Mouse (Mus musculus) heart, embryonic 15.5 days (tissue): ENCODE measurements around the gene Pcdh11x. TPM values are rescaled to one million over a fixed set of nuclear protein-coding genes. Genes with fewer than 3 reads are reported as not detected.
"Not testable (repeated sequence)": the region's sequence is repeated elsewhere in the genome, so short reads cannot be mapped to it uniquely, and the experiment has no call there.

Experiments
- ATAC-seq: fragments of 200-750 bp; cut with Nextera tagmentation; replicated peaks from 2 replicates; pipeline ENCODE4 v1.8.0; 2017; ENCODE audit warnings: low read depth, moderate TSS enrichment; ENCODE audit not compliant: insufficient number of reproducible peaks, insufficient read depth, low FRiP score
- H3K27ac ChIP-seq: fragments of 300-500 bp; sonication (generic); 2 replicates; pipeline ENCODE4 v1.5.1; 2015; ENCODE audit warnings: mild to moderate bottlenecking, inconsistent platforms
- H3K27me3 ChIP-seq: fragments of 300-500 bp; sonication (generic); 2 replicates; pipeline ENCODE4 v1.6.1; 2015; ENCODE audit warnings: inconsistent platforms
- H3K36me3 ChIP-seq: fragments of 300-500 bp; sonication (generic); 2 replicates; pipeline ENCODE4 v1.6.1; 2015; ENCODE audit warnings: mild to moderate bottlenecking, inconsistent platforms
- H3K4me1 ChIP-seq: fragments of 300-500 bp; sonication (generic); replicated peaks from 2 replicates; pipeline ENCODE4 v1.6.1; 2015; ENCODE audit warnings: inconsistent platforms
- H3K4me2 ChIP-seq: fragments of 300-500 bp; sonication (generic); 2 replicates; pipeline ENCODE4 v1.6.1; 2015; ENCODE audit warnings: inconsistent platforms, mild to moderate bottlenecking, moderate library complexity
- H3K4me3 ChIP-seq: fragments of 300-500 bp; sonication (generic); 2 replicates; pipeline ENCODE4 v1.5.1; 2015; ENCODE audit warnings: mild to moderate bottlenecking, inconsistent platforms
- H3K9ac ChIP-seq: fragments of 300-500 bp; sonication (generic); 2 replicates; pipeline ENCODE4 v1.6.1; 2015; ENCODE audit warnings: mild to moderate bottlenecking, inconsistent platforms
- H3K9me3 ChIP-seq: fragments of 300-500 bp; sonication (generic); replicated peaks from 2 replicates; pipeline ENCODE4 v1.6.1; 2016; ENCODE audit warnings: inconsistent platforms
- WGBS: fragments of 180-500 bp; shearing (Covaris S2); methylation state at CpG from one replicate; pipeline ENCODE4 v1.1.7; 2015; ENCODE audit warnings: mixed read lengths; 5-methylcytosine and 5-hydroxymethylcytosine counted together
- polyA plus RNA-seq: library from polyadenylated mRNA; unstranded; fragments of >200 nt; fragmentation: Nextera tagmentation; extraction: Ambion mirVana; gene quantifications from 2 replicates; pipeline ENCODE4 v1.2.1, GENCODE M21; 2015

The Pcdh11x gene
- polyA plus RNA-seq = 2.8 and 2.9 TPM in 2 replicates

DNA sequence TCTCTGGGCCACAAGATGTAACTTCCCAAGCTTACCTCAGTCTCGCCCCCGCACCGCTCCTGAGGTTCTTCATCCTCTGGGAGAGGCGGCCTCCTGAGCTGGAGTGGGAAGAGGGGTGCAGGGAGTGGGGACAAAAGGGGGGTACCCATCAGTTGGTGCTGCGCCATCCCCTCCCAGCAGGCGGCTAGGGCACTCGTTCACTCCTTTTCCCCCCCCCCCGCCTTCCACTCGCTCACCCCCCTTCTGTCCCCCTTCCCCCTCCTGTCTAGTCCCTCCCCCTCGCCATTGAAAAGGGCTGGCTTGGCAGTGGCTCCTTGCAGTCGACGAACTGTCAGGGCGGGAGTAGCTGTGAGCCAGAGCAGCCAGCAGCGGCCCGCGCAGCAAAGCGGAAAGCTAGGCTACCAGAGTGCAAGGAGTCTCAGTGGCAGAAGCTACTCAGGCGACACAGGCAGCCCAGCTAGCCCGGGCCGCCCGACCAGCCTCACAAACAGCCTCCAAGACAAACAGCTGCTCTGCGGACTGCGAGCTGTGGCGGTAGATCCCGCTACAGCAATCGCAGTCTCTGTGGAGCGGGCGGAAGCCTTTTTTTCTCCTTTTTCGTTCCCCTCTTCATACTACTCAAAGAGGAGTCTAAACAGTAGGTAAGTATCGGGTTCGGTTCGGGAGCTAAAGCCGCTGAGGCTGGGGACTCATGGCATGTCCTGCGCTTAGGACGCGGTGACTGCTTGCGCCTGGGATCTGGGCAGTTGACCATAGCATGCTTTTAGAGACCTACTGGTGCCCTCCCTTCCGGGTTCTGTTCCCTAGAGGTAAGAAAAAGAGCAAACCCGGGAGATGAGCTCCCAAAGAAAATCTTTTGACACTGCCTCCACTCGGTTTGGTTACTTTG is at the start of gene Pcdh11x:
Pcdh11x (plus strand) TSS at position 249 of the 889 bp plus-strand sequence.
- Histone ChIP-seq H3K9ac (peak within 1 kb of the TSS; percentile 50), H3K27ac (0 out of 2 replicates have a peak within 1 kb of the TSS, but pooled peaks have one; percentile 40), H3K4me3 (peak within 1 kb of the TSS; percentile 63), H3K4me2 (peak within 1 kb of the TSS; percentile 77), H3K27me3 (no peaks in the 10 kb centered on the region), H3K4me1 (no peaks in the 10 kb centered on the region), H3K36me3 (no peaks in the 10 kb centered on the region), H3K9me3 (no peaks in the 10 kb centered on the region)
- peak; percentile 75 for ATAC-seq
- WGBS = 8% methylated on average over 34 of the region's 40 CpGs

DNA sequence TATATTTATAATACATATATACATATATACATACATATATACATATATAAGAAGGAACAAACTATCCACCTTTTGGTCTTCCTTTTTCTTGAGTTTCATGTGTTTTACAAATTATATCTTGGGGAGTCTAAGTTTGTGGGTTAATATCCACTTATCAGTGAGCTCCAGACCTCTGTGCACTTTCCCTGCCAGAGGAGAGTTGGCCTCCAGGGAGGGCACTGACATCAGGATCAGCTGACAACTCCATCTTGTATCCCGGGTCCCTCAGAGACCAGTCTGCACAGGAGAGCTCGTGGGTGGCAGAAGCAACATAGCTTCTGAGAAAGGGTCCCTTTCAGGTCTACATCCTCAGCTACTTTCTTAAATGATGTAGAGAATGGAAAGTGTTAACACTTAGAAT is 30.0 kb upstream of the Pcdh11x start:
- 65% methylated on average over 2 of the region's 2 CpGs for WGBS

DNA sequence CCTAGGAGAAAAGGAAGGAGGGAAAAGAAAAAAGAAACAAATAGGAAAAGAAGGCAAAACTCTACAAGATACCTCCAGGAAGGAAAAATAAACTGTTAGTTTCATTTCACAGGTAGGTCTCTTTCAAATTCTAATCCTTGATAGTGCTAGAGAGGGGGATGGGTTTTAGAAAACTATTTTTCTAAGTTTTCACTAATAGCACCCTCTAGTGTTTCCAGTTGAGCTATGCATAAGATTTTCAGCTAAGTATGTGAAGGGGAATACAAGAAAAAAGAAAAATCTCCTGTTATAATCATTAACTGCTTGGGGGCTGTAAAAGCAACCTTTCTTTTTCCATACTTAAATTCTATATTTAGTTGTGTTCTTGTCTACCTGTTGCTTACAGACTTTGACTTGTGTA is 4.5 kb upstream of the Pcdh11x start:
- H3K9ac ChIP-seq = no peak overlapping the region
- H3K4me1 ChIP-seq = no peaks in the 10 kb centered on the region
- no peaks in the 10 kb centered on the region for H3K36me3 ChIP-seq
- no peak overlapping the region for H3K27ac ChIP-seq
- no peaks in the 10 kb centered on the region for H3K9me3 ChIP-seq
- no peak for ATAC-seq
- no peaks in the 10 kb centered on the region for H3K27me3 ChIP-seq
- H3K4me2 ChIP-seq = no peak overlapping the region
- no peak overlapping the region for H3K4me3 ChIP-seq

More for the DNA sequence above, 30.0 kb upstream of the Pcdh11x start:
- no peaks in the 10 kb centered on the region for H3K27me3 ChIP-seq
- no peaks in the 10 kb centered on the region for H3K4me1 ChIP-seq
- no peak overlapping the region for H3K27ac ChIP-seq
- ATAC-seq = no peak
- H3K9me3 ChIP-seq = no peaks in the 10 kb centered on the region
- H3K36me3 ChIP-seq = no peaks in the 10 kb centered on the region
- no peak overlapping the region for H3K4me2 ChIP-seq
- no peak overlapping the region for H3K4me3 ChIP-seq
- no peak overlapping the region for H3K9ac ChIP-seq

DNA sequence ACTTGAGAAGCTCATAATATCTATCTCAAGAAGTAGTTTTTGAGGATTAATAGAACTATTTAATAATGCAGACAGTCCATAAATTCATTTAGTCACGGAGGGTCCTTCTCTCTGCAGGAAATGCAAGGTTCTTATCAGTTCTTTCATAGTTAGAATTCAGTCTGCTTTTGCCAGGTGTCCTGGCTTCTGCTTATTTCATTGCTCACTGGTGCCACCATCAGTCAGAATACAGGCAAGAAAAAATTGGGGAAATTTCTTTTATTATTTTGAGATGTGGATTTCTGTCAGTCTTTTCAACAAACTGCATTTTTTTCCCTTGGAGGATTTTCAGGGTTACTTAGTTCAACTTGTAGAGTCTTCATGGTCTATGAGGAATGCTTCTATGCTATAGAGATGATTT is 2.6 kb upstream of the Pcdh11x start:
- H3K27ac ChIP-seq = no peak overlapping the region
- H3K27me3 ChIP-seq = no peaks in the 10 kb centered on the region
- no peaks in the 10 kb centered on the region for H3K4me1 ChIP-seq
- H3K9ac ChIP-seq = no peak overlapping the region
- no peak overlapping the region for H3K4me3 ChIP-seq
- no peak overlapping the region for H3K4me2 ChIP-seq
- H3K36me3 ChIP-seq = no peaks in the 10 kb centered on the region
- ATAC-seq = no peak
- 8% methylated on average over 1 of the region's 1 CpGs for WGBS
- no peaks in the 10 kb centered on the region for H3K9me3 ChIP-seq

DNA sequence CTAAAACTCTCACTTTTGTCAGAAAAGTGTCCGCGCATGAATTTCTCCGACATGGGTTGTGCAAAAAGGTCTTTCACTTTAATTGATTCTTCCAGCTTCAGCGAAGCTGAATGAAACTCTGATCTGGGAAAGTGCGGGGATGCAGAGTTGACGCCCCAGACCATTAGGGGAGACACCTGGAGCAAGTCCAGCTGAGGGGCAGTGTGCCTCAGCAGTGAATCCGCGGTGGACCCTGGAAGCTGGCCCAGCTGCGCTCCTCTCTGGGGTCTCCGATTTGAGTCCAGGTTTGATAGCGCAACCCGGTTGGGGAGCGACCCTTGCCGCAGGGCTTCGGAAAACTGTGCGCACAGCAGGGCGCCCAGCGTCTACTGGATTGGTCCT is 831 bp downstream of the Pcdh11x start:
- Histone ChIP-seq H3K36me3 (no peaks in the 10 kb centered on the region), H3K9ac (peak overlapping the region; percentile 50; the same call in 1 of the 2 replicates), H3K9me3 (no peaks in the 10 kb centered on the region), H3K27me3 (no peaks in the 10 kb centered on the region), H3K4me1 (no peaks in the 10 kb centered on the region), H3K4me2 (peak overlapping the region; percentile 77), H3K4me3 (peak overlapping the region; percentile 63), H3K27ac (no peak overlapping the region)
- ATAC-seq = no peak
- WGBS = 10% methylated on average over 18 of the region's 18 CpGs

DNA sequence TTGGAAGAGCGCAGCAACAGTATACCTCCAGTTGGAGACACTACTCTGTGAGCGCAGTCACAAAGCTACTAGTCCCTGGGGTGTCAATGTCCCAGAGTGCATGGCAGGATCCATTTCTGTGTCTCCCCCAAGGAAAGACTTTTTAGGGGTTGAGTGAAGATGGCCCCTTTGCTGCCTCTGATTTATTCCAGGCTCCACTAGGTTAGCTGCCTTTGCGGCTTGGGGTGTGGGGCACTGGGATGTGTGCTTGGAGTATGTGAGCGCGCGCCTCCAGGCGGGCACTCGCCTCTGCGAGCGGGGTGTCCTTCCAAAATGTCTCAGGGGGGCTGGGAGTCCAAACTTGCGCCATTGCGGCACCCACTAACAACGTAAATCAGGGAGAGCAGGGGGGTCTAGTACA is 1.6 kb downstream of the Pcdh11x start:
- Histone ChIP-seq H3K4me1 (no peaks in the 10 kb centered on the region), H3K27me3 (no peaks in the 10 kb centered on the region), H3K9ac (no peak overlapping the region), H3K36me3 (no peaks in the 10 kb centered on the region), H3K4me2 (peak overlapping the region; percentile 77), H3K9me3 (no peaks in the 10 kb centered on the region), H3K4me3 (peak overlapping the region; percentile 63), H3K27ac (no peak overlapping the region)
- ATAC-seq = no peak
- 10% methylated on average over 13 of the region's 13 CpGs for WGBS

DNA sequence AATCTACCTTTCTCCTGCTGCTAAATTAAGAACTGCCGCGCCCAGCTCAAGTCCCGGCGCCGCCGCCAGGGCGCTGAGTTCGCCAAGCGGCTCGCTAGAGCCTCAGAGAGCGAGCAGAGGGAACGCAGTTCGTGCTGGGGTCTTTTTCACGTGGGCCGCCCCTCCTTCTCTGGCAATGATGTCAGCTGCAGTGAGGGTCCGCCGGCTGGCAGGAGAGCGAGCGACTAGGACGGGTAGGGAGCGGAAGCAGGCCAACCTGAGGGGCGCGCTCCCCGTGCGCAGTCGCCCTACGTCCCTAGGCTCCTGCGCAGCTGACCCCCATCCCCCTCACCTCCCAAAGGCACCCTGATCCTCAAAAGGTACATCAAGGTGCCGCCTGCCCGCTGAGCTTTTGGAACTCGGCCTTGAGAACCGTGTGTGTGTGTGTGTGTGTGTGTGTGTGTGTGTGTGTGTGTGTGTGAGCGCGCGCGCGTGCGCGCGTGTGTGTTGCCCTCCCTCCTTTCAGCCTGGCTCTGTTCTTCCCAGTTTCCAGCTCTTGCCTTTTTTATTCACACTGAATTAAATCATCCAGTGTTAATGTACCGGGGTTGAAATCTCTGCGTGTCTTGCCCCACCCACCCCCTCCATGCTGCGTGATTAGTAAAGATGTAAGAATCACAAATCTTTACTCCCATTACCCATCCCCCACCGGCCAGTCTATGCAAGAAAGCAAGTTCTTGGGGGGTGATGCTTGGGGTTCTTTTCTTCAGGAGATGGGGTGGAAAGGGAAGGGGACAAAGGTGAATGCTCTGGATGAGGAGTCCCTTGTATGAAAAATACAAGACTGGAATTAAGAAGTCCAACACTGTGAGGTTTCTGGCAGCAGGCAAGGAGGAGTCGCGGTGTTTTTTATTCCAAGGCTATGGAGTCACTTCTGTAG is 3.0 kb downstream of the Pcdh11x start:
- peak overlapping the region; percentile 77 for H3K4me2 ChIP-seq
- 3% methylated on average over 36 of the region's 46 CpGs for WGBS
- peak overlapping the region; percentile 63 for H3K4me3 ChIP-seq
- peak overlapping the region; percentile 51 for H3K9ac ChIP-seq
- ATAC-seq = peak; percentile 50
- H3K9me3 ChIP-seq = no peaks in the 10 kb centered on the region
- H3K36me3 ChIP-seq = no peaks in the 10 kb centered on the region
- no peaks in the 10 kb centered on the region for H3K27me3 ChIP-seq
- H3K27ac ChIP-seq = peak overlapping the region; percentile 31; the same call in 1 of the 2 replicates
- H3K4me1 ChIP-seq = no peaks in the 10 kb centered on the region

DNA sequence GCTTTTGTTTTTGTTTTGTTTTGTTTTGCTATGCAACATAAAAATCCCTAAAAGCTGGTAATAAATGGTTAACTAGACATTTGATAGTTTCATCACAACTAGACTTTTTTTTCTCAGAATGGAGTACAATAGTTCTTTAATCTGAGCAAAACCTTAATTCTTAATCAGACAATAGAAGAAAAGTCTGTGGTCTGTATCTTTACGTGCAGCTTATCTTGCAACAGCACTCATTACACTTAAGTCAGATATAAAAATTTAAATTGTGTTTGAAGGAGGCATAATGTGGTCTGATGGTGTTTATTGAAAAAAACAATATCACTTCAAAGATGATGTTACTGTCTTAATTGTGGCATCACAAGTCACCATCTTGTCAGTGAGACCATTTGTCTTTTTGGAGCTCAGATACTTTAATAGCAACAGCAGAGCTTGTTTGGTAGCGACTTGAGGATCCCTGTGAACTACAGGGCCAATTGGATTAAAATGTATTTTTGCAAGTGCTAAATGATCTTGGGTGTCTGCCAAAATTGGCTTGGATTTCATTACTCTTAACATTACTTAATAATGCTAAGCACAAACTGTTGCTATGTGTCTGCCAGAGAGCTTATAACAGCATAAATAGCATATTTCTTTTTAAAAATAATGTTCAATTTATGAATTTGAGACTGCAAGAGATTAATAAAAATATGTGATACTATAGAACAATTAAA is 11.6 kb downstream of the Pcdh11x start:
- H3K27me3 ChIP-seq = no peaks in the 10 kb centered on the region
- H3K9me3 ChIP-seq = no peaks in the 10 kb centered on the region
- H3K36me3 ChIP-seq = no peaks in the 10 kb centered on the region
- no peak overlapping the region for H3K9ac ChIP-seq
- ATAC-seq = no peak
- H3K4me2 ChIP-seq = no peak overlapping the region
- H3K4me1 ChIP-seq = no peaks in the 10 kb centered on the region
- no peak overlapping the region for H3K4me3 ChIP-seq
- WGBS = 37% methylated on average over 2 of the region's 2 CpGs
- no peak overlapping the region for H3K27ac ChIP-seq

DNA sequence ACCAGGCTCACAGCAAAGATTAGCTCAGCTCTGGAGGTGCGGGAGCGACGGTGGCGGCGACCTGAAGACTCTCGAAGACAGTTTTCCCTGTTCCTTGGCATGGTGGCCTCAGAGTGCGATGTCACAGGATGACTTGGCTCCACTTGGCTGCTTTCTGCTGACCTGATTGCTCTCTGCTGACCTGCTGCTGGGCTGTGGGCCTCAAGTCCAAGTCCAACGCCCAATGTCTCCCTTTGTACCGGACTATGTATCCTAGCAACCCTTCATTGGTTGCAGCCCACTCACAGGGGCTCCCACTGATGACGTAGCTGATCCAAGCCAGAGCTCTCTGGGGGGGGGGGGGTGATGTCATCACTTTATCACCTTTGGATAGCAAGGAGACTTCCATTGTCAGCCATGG is 22.9 kb downstream of the Pcdh11x start, which contains the start of gene H2afb3:
H2afb3 (minus strand) TSS at position 101 of the 400 bp plus-strand sequence.
- ATAC-seq, H3K4me1 ChIP-seq, H3K4me3 ChIP-seq, H3K27me3 ChIP-seq, H3K4me2 ChIP-seq, H3K36me3 ChIP-seq, H3K27ac ChIP-seq, H3K9me3 ChIP-seq, H3K9ac ChIP-seq: not testable (repeated sequence)
- 78% methylated on average over 9 of the region's 10 CpGs for WGBS

DNA sequence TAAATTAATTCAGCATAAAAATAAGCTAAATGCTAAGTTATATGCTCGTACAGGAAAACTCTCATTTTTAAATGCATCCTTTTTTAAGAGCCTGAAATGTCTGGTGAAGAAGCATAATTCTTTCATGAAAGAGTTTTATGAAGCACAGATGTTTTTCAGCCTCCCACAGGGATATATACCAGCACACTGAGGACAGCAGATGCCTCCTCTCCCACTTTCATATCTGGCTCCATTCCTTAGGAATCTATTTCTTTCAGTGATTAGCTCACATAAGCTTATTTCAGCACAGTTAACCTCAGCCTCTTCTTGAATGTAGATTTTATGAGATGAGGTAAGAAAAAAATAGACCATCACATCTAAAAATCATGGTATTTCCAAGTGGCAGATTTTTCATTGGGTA is 176.2 kb downstream of the Pcdh11x start:
- Histone ChIP-seq H3K9ac (no peak overlapping the region), H3K9me3 (no peaks in the 10 kb centered on the region), H3K4me2 (no peak overlapping the region), H3K36me3 (no peaks in the 10 kb centered on the region), H3K27ac (no peak overlapping the region), H3K4me1 (no peaks in the 10 kb centered on the region), H3K27me3 (no peaks in the 10 kb centered on the region), H3K4me3 (no peak overlapping the region)
- WGBS = 55% methylated on average over 1 of the region's 1 CpGs
- ATAC-seq = no peak

DNA sequence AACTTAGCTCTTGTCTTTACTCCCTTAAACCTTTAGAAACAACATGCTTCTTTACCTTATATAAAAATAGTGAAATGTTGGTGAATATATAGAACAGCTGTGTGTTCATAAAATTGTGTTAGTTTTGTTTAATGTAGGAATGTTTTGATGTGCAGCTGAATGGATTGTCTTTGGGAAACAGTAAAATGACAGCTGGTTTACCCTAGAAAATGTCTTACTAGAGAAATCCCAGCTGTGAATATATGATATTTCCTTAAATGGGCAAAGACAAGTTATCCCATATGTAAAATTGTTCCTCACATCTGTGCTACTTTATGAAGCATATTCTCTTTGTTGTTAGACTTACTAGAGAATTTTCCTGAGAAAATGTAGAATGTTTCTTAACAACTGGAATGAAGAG is 196.4 kb downstream of the Pcdh11x start:
- Histone ChIP-seq H3K9ac (no peak overlapping the region), H3K36me3 (no peaks in the 10 kb centered on the region), H3K9me3 (no peaks in the 10 kb centered on the region), H3K4me3 (no peak overlapping the region), H3K4me1 (no peaks in the 10 kb centered on the region), H3K27ac (no peak overlapping the region), H3K27me3 (no peaks in the 10 kb centered on the region), H3K4me2 (no peak overlapping the region)
- ATAC-seq = no peak
